In genomic region chr2:148197375-148198015, GRCm38 (mm10) we compare ENCODE assay signal across 15 mouse cellular contexts.
DNase-seq lines count a peak whose midpoint lies in the region; ATAC-seq and TF ChIP-seq lines count a peak whose summit lies in the region.
"Had no signal": no experiment of that assay in that cellular context is flagged by ENCODE, and none has a peak within 500 bp of the region (broad histone marks: within the 10 kb centered on the region; RNA-seq: fewer than 3 reads in every experiment).

No protein-coding gene starts in this region.

- H3K4me1 ChIP-seq in embryonic facial prominence, embryonic 10.5 days = peaks cover 11% of the 10 kb centered on the region
- no peaks in the 10 kb centered on the region for H3K4me1 ChIP-seq in liver, embryonic 11.5 days (replicated peaks; ENCODE audit: control insufficient read depth, insufficient read depth, low read length)
- H3K4me1 ChIP-seq in cerebellum, adult 2 months (ENCODE audit: control insufficient read depth, insufficient read depth, low read length) = no peaks in the 10 kb centered on the region
- H3K4me1 ChIP-seq: embryonic facial prominence, embryonic 13.5 days had no signal

- TF ChIP-seq POLR2A in cerebellum, adult 2 months (IDR thresholded peaks at IDR 0.05; ENCODE audit: borderline replicate concordance, insufficient read depth, low read length) = no peak

- H3K27me3 ChIP-seq in embryonic facial prominence, embryonic 10.5 days (replicated peaks; ENCODE audit: low read depth, poor library complexity, severe bottlenecking) = no peaks in the 10 kb centered on the region
- no peaks in the 10 kb centered on the region for H3K27me3 ChIP-seq in liver, embryonic 11.5 days (replicated peaks; ENCODE audit: control insufficient read depth, insufficient read depth, low read length)
- H3K27me3 ChIP-seq in cerebellum, adult 2 months (ENCODE audit: control insufficient read depth, insufficient read depth, low read length) = no peaks in the 10 kb centered on the region
- H3K27me3 ChIP-seq: embryonic facial prominence, embryonic 13.5 days had no signal

- H3K4me3 ChIP-seq in embryonic facial prominence, embryonic 10.5 days = no peak overlapping the region
- H3K4me3 ChIP-seq in liver, embryonic 11.5 days (ENCODE audit: low read depth, low read length) = no peak overlapping the region
- no peak overlapping the region for H3K4me3 ChIP-seq in cerebellum, adult 2 months (replicated peaks; ENCODE audit: insufficient read depth, low read depth, low read length)
- H3K4me3 ChIP-seq: embryonic facial prominence, embryonic 13.5 days; left cerebral cortex, adult 2 months had no signal

- no peak for TF ChIP-seq CTCF in cerebellum, adult 2 months (IDR thresholded peaks at IDR 0.05; ENCODE audit: borderline replicate concordance, insufficient read depth, low read depth, low read length)

- no peak overlapping the region for H3K4me2 ChIP-seq in liver, embryonic 11.5 days
- H3K4me2 ChIP-seq: embryonic facial prominence, embryonic 13.5 days had no signal

- 63% methylated on average over 7 of the region's 7 CpGs for WGBS in embryonic facial prominence, embryonic 10.5 days
- WGBS in liver, embryonic 11.5 days = 72% methylated on average over 7 of the region's 7 CpGs
- WGBS in cerebellum, adult 2 months = 41% methylated on average over 7 of the region's 7 CpGs

- H3K27ac ChIP-seq in embryonic facial prominence, embryonic 10.5 days (replicated peaks) = peak overlapping the region; percentile 54; the same call in 1 of the 2 replicates
- no peak overlapping the region for H3K27ac ChIP-seq in liver, embryonic 11.5 days (ENCODE audit: low read depth, low read length)
- no peak overlapping the region for H3K27ac ChIP-seq in cerebellum, adult 2 months (ENCODE audit: insufficient read depth, low read length)
- H3K27ac ChIP-seq: embryonic facial prominence, embryonic 13.5 days; left cerebral cortex, adult 2 months; macrophage had no signal

- peak; percentile 81 for ATAC-seq in frontal cortex, adult (ENCODE audit: low TSS enrichment)
- no peak for ATAC-seq in liver, embryonic 11.5 days (replicated peaks; ENCODE audit: low FRiP score)
- ATAC-seq: forebrain, embryonic 16.5 days; hindbrain, embryonic 16.5 days had no signal

- H3K9me3 ChIP-seq in embryonic facial prominence, embryonic 10.5 days = no peaks in the 10 kb centered on the region
- no peaks in the 10 kb centered on the region for H3K9me3 ChIP-seq in liver, embryonic 11.5 days (ENCODE audit: control insufficient read depth, low read length)
- H3K9me3 ChIP-seq: embryonic facial prominence, embryonic 13.5 days had no signal

- no peaks in the 10 kb centered on the region for H3K36me3 ChIP-seq in embryonic facial prominence, embryonic 10.5 days (replicated peaks)
- no peaks in the 10 kb centered on the region for H3K36me3 ChIP-seq in liver, embryonic 11.5 days (ENCODE audit: control insufficient read depth, insufficient read depth, low read length)
- H3K36me3 ChIP-seq: embryonic facial prominence, embryonic 13.5 days had no signal

- H3K9ac ChIP-seq in liver, embryonic 11.5 days (ENCODE audit: low read depth, low read length) = no peak overlapping the region
- H3K9ac ChIP-seq: embryonic facial prominence, embryonic 13.5 days had no signal

- DNase-seq in frontal cortex, postnatal 25 days (ENCODE audit: low spot score in 2 of 2) = no peak
- peak; percentile 37 to 50 for DNase-seq in right cerebral cortex, postnatal 10 days (ENCODE audit: low spot score in 2 of 2)
- DNase-seq in right cerebral cortex, postnatal 36 days (ENCODE audit: low spot score in 2 of 2) = no peak
- peak; percentile 19 for DNase-seq in embryonic facial prominence, embryonic 10.5 days (ENCODE audit: low spot score)
- peak; percentile 18 for DNase-seq in lung, postnatal 25 days (ENCODE audit: low spot score)
- DNase-seq in liver, embryonic 11.5 days (ENCODE audit: low spot score) = no peak
- no peak for DNase-seq in cerebellum, adult 2 months
- DNase-seq: cerebellum, adult 9-10 months; liver had no signal

Comparison
In these comparisons a context has a peak if more than half of its experiments do, and no peak if none do; other contexts are left out.
1. DNase-seq: peak in right cerebral cortex, postnatal 10 days (2 of 2), embryonic facial prominence, embryonic 10.5 days (single experiment) and lung, postnatal 25 days (single experiment); none in frontal cortex, postnatal 25 days (0 of 2), right cerebral cortex, postnatal 36 days (0 of 2), liver, embryonic 11.5 days (single experiment) and cerebellum, adult 2 months (0 of 2).